ENCODE assay signal across 10 mouse cellular contexts in genomic region chr15:75189116-75189515, GRCm38 (mm10). TPM values are rescaled to one million over a fixed set of nuclear protein-coding genes. Genes with fewer than 3 reads are reported as not detected.
A peak's percentile ranks its signal among the peaks of the same experiment; 100 is the strongest.
DNase-seq lines count a peak whose midpoint lies in the region; ATAC-seq lines count a peak whose summit lies in the region.
"Had no signal": no experiment of that assay in that cellular context is flagged by ENCODE, and none has a peak within 500 bp of the region (broad histone marks: within the 10 kb centered on the region; RNA-seq: fewer than 3 reads in every experiment).

No protein-coding gene starts in this region.

- H3K4me1 ChIP-seq in hindbrain, embryonic 14.5 days (replicated peaks; ENCODE audit: control insufficient read depth, insufficient read depth, low read length) = no peaks in the 10 kb centered on the region
- no peaks in the 10 kb centered on the region for H3K4me1 ChIP-seq in hindbrain, embryonic 12.5 days
- H3K4me1 ChIP-seq: midbrain, embryonic 12.5 days had no signal

- ATAC-seq in hindbrain, embryonic 14.5 days (ENCODE audit: low FRiP score) = no peak
- ATAC-seq in hindbrain, embryonic 12.5 days (ENCODE audit: low FRiP score) = no peak
- peak; percentile 57 for ATAC-seq in CD4-positive, CD25-positive, alpha-beta regulatory T cell, adult 4 months

- no peak overlapping the region for H3K4me3 ChIP-seq in hindbrain, embryonic 14.5 days (replicated peaks; ENCODE audit: low read length)
- no peak overlapping the region for H3K4me3 ChIP-seq in hindbrain, embryonic 12.5 days
- H3K4me3 ChIP-seq: midbrain, embryonic 12.5 days had no signal

- peak; percentile 61 for DNase-seq in hindbrain, embryonic 14.5 days (ENCODE audit: low spot score)
- DNase-seq in ZHBTc4 (ENCODE audit: low read depth, low spot score) = peak; percentile 74
- peak; percentile 7 to 8 for DNase-seq in kidney, postnatal 4 days
- DNase-seq in thymus, postnatal 0 days (ENCODE audit: low spot score) = peak; percentile 67
- DNase-seq in ovary, postnatal 14 days (ENCODE audit: low spot score) = no peak
- no peak for DNase-seq in gastrocnemius, postnatal 10 days

- no peaks in the 10 kb centered on the region for H3K36me3 ChIP-seq in hindbrain, embryonic 14.5 days (replicated peaks; ENCODE audit: control insufficient read depth, insufficient read depth)
- no peaks in the 10 kb centered on the region for H3K36me3 ChIP-seq in hindbrain, embryonic 12.5 days
- H3K36me3 ChIP-seq: midbrain, embryonic 12.5 days had no signal

- no peaks in the 10 kb centered on the region for H3K9me3 ChIP-seq in hindbrain, embryonic 14.5 days (ENCODE audit: control insufficient read depth, low read length)
- H3K9me3 ChIP-seq in hindbrain, embryonic 12.5 days (replicated peaks) = no peaks in the 10 kb centered on the region
- H3K9me3 ChIP-seq: midbrain, embryonic 12.5 days had no signal

- 69% methylated on average over 2 of the region's 2 CpGs for WGBS in hindbrain, embryonic 14.5 days
- 77% methylated on average over 2 of the region's 2 CpGs for WGBS in hindbrain, embryonic 12.5 days

- no peak overlapping the region for H3K27ac ChIP-seq in hindbrain, embryonic 14.5 days
- no peak overlapping the region for H3K27ac ChIP-seq in hindbrain, embryonic 12.5 days
- H3K27ac ChIP-seq: midbrain, embryonic 12.5 days had no signal

- no peak overlapping the region for H3K9ac ChIP-seq in hindbrain, embryonic 14.5 days
- no peak overlapping the region for H3K9ac ChIP-seq in hindbrain, embryonic 12.5 days
- H3K9ac ChIP-seq: midbrain, embryonic 12.5 days had no signal

- no peaks in the 10 kb centered on the region for H3K27me3 ChIP-seq in hindbrain, embryonic 14.5 days (ENCODE audit: control insufficient read depth, insufficient read depth, low read length)
- no peaks in the 10 kb centered on the region for H3K27me3 ChIP-seq in hindbrain, embryonic 12.5 days
- H3K27me3 ChIP-seq: midbrain, embryonic 12.5 days had no signal

- no peak overlapping the region for H3K4me2 ChIP-seq in hindbrain, embryonic 14.5 days (replicated peaks)
- H3K4me2 ChIP-seq in hindbrain, embryonic 12.5 days (replicated peaks) = no peak overlapping the region
- H3K4me2 ChIP-seq: midbrain, embryonic 12.5 days had no signal

RNA-seq across cellular contexts. Expression of gene BC025446, which starts 27.1 kb away (rescaled TPM):
- not detected in 2 replicates for polyA plus RNA-seq in hindbrain, embryonic 14.5 days (2014; fragmentation: Nextera tagmentation; extraction: Ambion mirVana)
- not detected in 2 replicates for polyA plus RNA-seq in hindbrain, embryonic 12.5 days (2016; fragmentation: Nextera tagmentation; extraction: Ambion mirVana)
- polyA plus RNA-seq in CD4-positive, CD25-positive, alpha-beta regulatory T cell, adult 4 months (2017; shearing (Covaris generic)) = not detected
- polyA plus RNA-seq in thymus, postnatal 0 days (2015; fragmentation: Nextera tagmentation; extraction: Ambion mirVana) = not detected in 2 replicates
- total RNA-seq in gastrocnemius, postnatal 10 days (2021) = not detected
- polyA plus RNA-seq: frontal cortex, adult 2 months; midbrain, embryonic 12.5 days had no signal

RNA-seq across cellular contexts. Expression of gene Ly6g, which starts 34.1 kb away (rescaled TPM):
- not detected in 2 replicates for polyA plus RNA-seq in hindbrain, embryonic 14.5 days (2014; fragmentation: Nextera tagmentation; extraction: Ambion mirVana)
- not detected in 2 replicates for polyA plus RNA-seq in hindbrain, embryonic 12.5 days (2016; fragmentation: Nextera tagmentation; extraction: Ambion mirVana)
- not detected for polyA plus RNA-seq in CD4-positive, CD25-positive, alpha-beta regulatory T cell, adult 4 months (2017; shearing (Covaris generic))
- polyA plus RNA-seq in thymus, postnatal 0 days (2015; fragmentation: Nextera tagmentation; extraction: Ambion mirVana) = 2.4 and 3.1 TPM in 2 replicates
- under 1 TPM in 1 of 2 experiments, not detected in 1; 0.68 TPM for total RNA-seq in gastrocnemius, postnatal 10 days (2021)
- polyA plus RNA-seq: frontal cortex, adult 2 months; midbrain, embryonic 12.5 days had no signal

Comparison
In these comparisons a context has a peak if more than half of its experiments do, and no peak if none do; other contexts are left out.
1. DNase-seq: peak in hindbrain, embryonic 14.5 days (single experiment), ZHBTc4 (single experiment), kidney, postnatal 4 days (2 of 2) and thymus, postnatal 0 days (single experiment); none in ovary, postnatal 14 days (single experiment) and gastrocnemius, postnatal 10 days (single experiment).